Mouse (Mus musculus): Measurements from ENCODE around the gene March6. TPM values are rescaled to one million over a fixed set of nuclear protein-coding genes. Genes with fewer than 3 reads are reported as not detected.

March6 gene
- total and polyA plus RNA-seq, 2 experiments from 2014 or later = 26.8 to 69.1 TPM

GRCm38 (mm10) chr15:31494803-31495202, 36.0 kb downstream of the March6 start:
- TF ChIP-seq CTCF (IDR thresholded peaks at IDR 0.05; ENCODE audit: low read depth) (no peak), EP300 (IDR thresholded peaks at IDR 0.05; ENCODE audit: low read depth) (no peak)
- H3K27me3 ChIP-seq (ENCODE audit: control insufficient read depth, insufficient read depth, low read length) = no peaks in the 10 kb centered on the region
- H3K27ac ChIP-seq (ENCODE audit: low read depth) = no peak overlapping the region
- H3K4me3 ChIP-seq (ENCODE audit: low read depth, low read length) = no peak overlapping the region
- H3K36me3 ChIP-seq (replicated peaks; ENCODE audit: control insufficient read depth, insufficient read depth, low read length) = peaks cover 68% of the 10 kb centered on the region
- no peaks in the 10 kb centered on the region for H3K9me3 ChIP-seq (replicated peaks; ENCODE audit: control insufficient read depth, low read length)
- no peak overlapping the region for H3K9ac ChIP-seq (replicated peaks; ENCODE audit: low read depth, low read length)
- no peaks in the 10 kb centered on the region for H3K4me1 ChIP-seq (ENCODE audit: control insufficient read depth, insufficient read depth)
- no peak for DNase-seq (ENCODE audit: low spot score)
- H3K4me2 ChIP-seq (ENCODE audit: low read depth, low read length) = no peak overlapping the region
- ATAC-seq (ENCODE audit: insufficient read depth, low read depth) = no peak
- WGBS = 86% methylated on average over 9 of the region's 9 CpGs

- no peaks in the 10 kb centered on the region for H3K27me3 ChIP-seq (ENCODE audit: control insufficient read depth, insufficient read depth, low read length)
- no peaks in the 10 kb centered on the region for H3K9me3 ChIP-seq (replicated peaks; ENCODE audit: control insufficient read depth, low read length)
- ATAC-seq (ENCODE audit: insufficient read depth, low read depth) (no peak), DNase-seq (ENCODE audit: low spot score) (no peak)
- no peak for TF ChIP-seq EP300 (IDR thresholded peaks at IDR 0.05; ENCODE audit: low read depth)
- TF ChIP-seq CTCF (IDR thresholded peaks at IDR 0.05; ENCODE audit: low read depth) = no peak
- H3K4me1 ChIP-seq (ENCODE audit: control insufficient read depth, insufficient read depth) = no peaks in the 10 kb centered on the region
- no peak overlapping the region for H3K4me3 ChIP-seq (ENCODE audit: low read depth, low read length)
- H3K4me2 ChIP-seq (ENCODE audit: low read depth, low read length) = no peak overlapping the region
- 65% methylated on average over 3 of the region's 3 CpGs for WGBS
- peaks cover 69% of the 10 kb centered on the region for H3K36me3 ChIP-seq (replicated peaks; ENCODE audit: control insufficient read depth, insufficient read depth, low read length)
- no peak overlapping the region for H3K27ac ChIP-seq (ENCODE audit: low read depth)
- H3K9ac ChIP-seq (replicated peaks; ENCODE audit: low read depth, low read length) = no peak overlapping the region
These were observed 36.5 kb downstream of the March6 start for GRCm38 (mm10) chr15:31494310-31494709.

- no peak for TF ChIP-seq CTCF (IDR thresholded peaks at IDR 0.05; ENCODE audit: low read depth)
- no peak for TF ChIP-seq EP300 (IDR thresholded peaks at IDR 0.05; ENCODE audit: low read depth)
- ATAC-seq (ENCODE audit: insufficient read depth, low read depth) = no peak
- no peaks in the 10 kb centered on the region for H3K4me1 ChIP-seq (ENCODE audit: control insufficient read depth, insufficient read depth)
- H3K9ac ChIP-seq (replicated peaks; ENCODE audit: low read depth, low read length) = no peak overlapping the region
- no peaks in the 10 kb centered on the region for H3K27me3 ChIP-seq (ENCODE audit: control insufficient read depth, insufficient read depth, low read length)
- no peak overlapping the region for H3K27ac ChIP-seq (ENCODE audit: low read depth)
- no peaks in the 10 kb centered on the region for H3K9me3 ChIP-seq (replicated peaks; ENCODE audit: control insufficient read depth, low read length)
- H3K4me3 ChIP-seq (ENCODE audit: low read depth, low read length) = no peak overlapping the region
- no peak for DNase-seq (ENCODE audit: low spot score)
- 77% methylated on average over 2 of the region's 2 CpGs for WGBS
- peaks cover 66% of the 10 kb centered on the region for H3K36me3 ChIP-seq (replicated peaks; ENCODE audit: control insufficient read depth, insufficient read depth, low read length)
- no peak overlapping the region for H3K4me2 ChIP-seq (ENCODE audit: low read depth, low read length)
These were observed 43.4 kb downstream of the March6 start for GRCm38 (mm10) chr15:31487407-31487806.

GRCm38 (mm10) chr15:31476678-31477077, 54.2 kb downstream of the March6 start:
- TF ChIP-seq CTCF (IDR thresholded peaks at IDR 0.05; ENCODE audit: low read depth) (no peak), EP300 (IDR thresholded peaks at IDR 0.05; ENCODE audit: low read depth) (no peak)
- Histone ChIP-seq H3K27ac (ENCODE audit: low read depth) (peak overlapping the region; percentile 70), H3K4me2 (ENCODE audit: low read depth, low read length) (no peak overlapping the region), H3K27me3 (ENCODE audit: control insufficient read depth, insufficient read depth, low read length) (no peaks in the 10 kb centered on the region), H3K4me1 (ENCODE audit: control insufficient read depth, insufficient read depth) (0 out of 2 replicates have a peak, but pooled peaks cover 3% of the 10 kb centered on the region), H3K36me3 (replicated peaks; ENCODE audit: control insufficient read depth, insufficient read depth, low read length) (peaks cover 58% of the 10 kb centered on the region), H3K9ac (replicated peaks; ENCODE audit: low read depth, low read length) (no peak overlapping the region), H3K4me3 (ENCODE audit: low read depth, low read length) (no peak overlapping the region), H3K9me3 (replicated peaks; ENCODE audit: control insufficient read depth, low read length) (no peaks in the 10 kb centered on the region)
- 46% methylated on average over 1 of the region's 1 CpGs for WGBS
- DNase-seq (ENCODE audit: low spot score) = peak; percentile 66
- peak; percentile 83 for ATAC-seq (ENCODE audit: insufficient read depth, low read depth)

GRCm38 (mm10) chr15:31472645-31473574, 57.9 kb downstream of the March6 start:
- DNase-seq (ENCODE audit: low spot score) = no peak
- no peaks in the 10 kb centered on the region for H3K27me3 ChIP-seq (ENCODE audit: control insufficient read depth, insufficient read depth, low read length)
- H3K4me3 ChIP-seq (ENCODE audit: low read depth, low read length) = no peak overlapping the region
- no peaks in the 10 kb centered on the region for H3K9me3 ChIP-seq (replicated peaks; ENCODE audit: control insufficient read depth, low read length)
- H3K36me3 ChIP-seq (replicated peaks; ENCODE audit: control insufficient read depth, insufficient read depth, low read length) = peaks cover 41% of the 10 kb centered on the region
- WGBS = 60% methylated on average over 4 of the region's 4 CpGs
- H3K4me2 ChIP-seq (ENCODE audit: low read depth, low read length) = no peak overlapping the region
- ATAC-seq (ENCODE audit: insufficient read depth, low read depth) = no peak
- no peak overlapping the region for H3K9ac ChIP-seq (replicated peaks; ENCODE audit: low read depth, low read length)
- 0 out of 2 replicates have a peak, but pooled peaks cover 3% of the 10 kb centered on the region for H3K4me1 ChIP-seq (ENCODE audit: control insufficient read depth, insufficient read depth)
- H3K27ac ChIP-seq (ENCODE audit: low read depth) = no peak overlapping the region; the same call in 1 of the 2 replicates
- TF ChIP-seq CTCF (IDR thresholded peaks at IDR 0.05; ENCODE audit: low read depth) = no peak
- TF ChIP-seq EP300 (IDR thresholded peaks at IDR 0.05; ENCODE audit: low read depth) = no peak
